Mouse (Mus musculus): Measurements from ENCODE around the gene Zfp637. TPM values are rescaled to one million over a fixed set of nuclear protein-coding genes. Genes with fewer than 3 reads are reported as not detected.

Zfp637 gene
- 10 to 100 TPM; 53.6 to 60.3 TPM for total RNA-seq (2021)
- long read RNA-seq, experiment 1, transcript Zfp637-208 (3 exons, 659 nt): minor isoform, 6 of 28 reads
- long read RNA-seq, experiment 1, transcript Zfp637-209 (3 exons, 765 nt): minor isoform, 6 of 28 reads
- long read RNA-seq, experiment 1, transcript Zfp637-210 (3 exons, 1,098 nt): major isoform, 7 of 28 reads
- long read RNA-seq, experiment 1, partial matches to known transcripts: 1 of 28 reads
- long read RNA-seq, experiment 1, other reads (novel, unspliced or antisense): 4 of 28 reads
- long read RNA-seq, experiment 2, transcript Zfp637-210 (3 exons, 1,098 nt): major isoform, 10 of 20 reads
- long read RNA-seq, experiment 2, partial matches to known transcripts: 1 of 20 reads
- long read RNA-seq, experiment 2, other reads (novel, unspliced or antisense): 2 of 20 reads

GRCm38 (mm10) chr6:117840686-117841510 is at the start of gene Zfp637:
TSS of gene Zfp637 (plus strand) at chr6:117841180.
- peak; percentile 94 to 95 for DNase-seq (ENCODE audit: extremely low spot score in 1 of 2, low spot score in 2 of 2)
- Histone ChIP-seq H3K27ac (peak within 1 kb of the TSS; percentile 97), H3K4me3 (peak within 1 kb of the TSS; percentile 89)
- TF ChIP-seq CTCF (IDR thresholded peaks at IDR 0.05): peak; percentile 47
- intact Hi-C loops (cut with DNase I): loop anchor here (1.0 to 2.0 kb wide), 3 partner anchors 22 to 66 kb away; partner anchors contain the start of gene Zfp239

DNA sequence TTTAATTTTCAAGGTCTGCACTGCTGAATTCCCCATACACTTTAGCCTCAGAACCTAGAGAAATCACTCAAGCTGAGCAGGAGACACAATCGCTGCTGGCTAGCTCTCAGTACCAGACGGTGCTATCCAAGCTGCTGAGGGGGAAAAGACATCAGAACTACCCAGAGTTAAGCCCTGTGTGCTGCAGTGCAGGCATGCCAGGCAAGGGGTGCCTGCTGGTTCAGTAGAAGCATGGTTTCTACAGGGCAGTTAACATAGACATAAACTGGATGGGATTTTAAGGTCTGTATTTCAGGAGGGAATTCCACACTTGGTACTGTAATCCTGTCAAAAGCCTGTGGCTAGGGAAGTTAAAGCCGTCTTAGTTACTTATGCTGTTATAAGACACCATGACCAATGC is 45.7 kb upstream of the Zfp637 start:
- intact Hi-C loops (cut with DNase I): no loop called here
- DNase-seq (ENCODE audit: extremely low spot score in 1 of 2, low spot score in 2 of 2): no peak
- H3K27ac ChIP-seq: no peak overlapping the region
- H3K4me3 ChIP-seq: no peak overlapping the region
- no peak for TF ChIP-seq CTCF (IDR thresholded peaks at IDR 0.05)

GRCm38 (mm10) chr6:117800824-117801223 is 40.2 kb upstream of the Zfp637 start:
- H3K27ac ChIP-seq: no peak overlapping the region
- DNase-seq (ENCODE audit: extremely low spot score in 1 of 2, low spot score in 2 of 2): no peak
- no peak overlapping the region for H3K4me3 ChIP-seq
- intact Hi-C loops (cut with DNase I): no loop called here
- TF ChIP-seq CTCF (IDR thresholded peaks at IDR 0.05): no peak

- Histone ChIP-seq H3K4me3 (no peak overlapping the region), H3K27ac (no peak overlapping the region)
- intact Hi-C loops (cut with DNase I): no loop called here
- no peak for DNase-seq (ENCODE audit: extremely low spot score in 1 of 2, low spot score in 2 of 2)
- no peak for TF ChIP-seq CTCF (IDR thresholded peaks at IDR 0.05)
Observed at GRCm38 (mm10) chr6:117801801-117802200, 39.2 kb upstream of the Zfp637 start.

DNA sequence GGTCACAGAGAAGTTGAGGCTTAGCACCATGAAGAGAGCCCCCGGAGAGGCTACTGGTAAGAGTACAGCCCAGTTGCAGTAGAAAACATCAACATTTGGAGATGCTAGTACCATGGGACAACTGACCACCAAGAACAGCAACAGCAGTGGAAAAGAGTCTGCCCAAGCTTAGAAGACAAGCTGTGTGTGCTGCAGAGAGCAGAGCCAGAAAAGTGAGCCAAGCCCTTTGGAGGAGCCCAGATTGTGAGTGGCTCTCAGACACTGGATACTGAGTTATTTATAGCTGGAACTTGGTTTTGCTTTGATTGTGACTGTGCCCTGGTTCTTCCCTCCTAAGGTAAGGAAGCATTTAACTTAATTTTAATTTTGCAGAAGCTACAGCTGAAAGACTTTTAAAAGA is 33.2 kb upstream of the Zfp637 start:
- H3K27ac ChIP-seq: no peak overlapping the region
- no peak overlapping the region for H3K4me3 ChIP-seq
- intact Hi-C loops (cut with DNase I): loop anchor here (5.0 kb wide), 1 partner anchor 40 kb away; no protein-coding TSS in a partner anchor
- DNase-seq (ENCODE audit: extremely low spot score in 1 of 2, low spot score in 2 of 2): no peak
- no peak for TF ChIP-seq CTCF (IDR thresholded peaks at IDR 0.05)

DNA sequence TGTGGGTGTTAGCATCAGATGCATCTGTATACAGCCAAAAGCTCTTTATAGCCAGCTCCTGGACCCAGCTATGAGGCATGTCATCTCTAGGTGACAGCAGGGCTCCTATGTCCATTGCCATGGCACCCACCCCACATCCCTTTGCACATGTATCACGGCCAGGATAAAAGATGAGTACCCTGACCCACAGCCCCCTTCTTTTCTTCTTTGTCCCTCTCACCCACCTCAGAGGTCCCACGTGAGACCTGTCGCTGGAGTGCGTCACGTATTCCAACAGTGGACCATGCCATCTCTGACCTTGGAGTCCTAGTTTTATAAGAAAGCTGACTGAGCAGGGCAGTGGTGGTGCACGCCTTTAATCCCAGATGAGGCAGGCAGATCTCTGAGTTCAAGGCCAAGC is 31.2 kb upstream of the Zfp637 start:
- no peak for DNase-seq (ENCODE audit: extremely low spot score in 1 of 2, low spot score in 2 of 2)
- H3K4me3 ChIP-seq: no peak overlapping the region
- H3K27ac ChIP-seq: no peak overlapping the region
- intact Hi-C loops (cut with DNase I): loop anchor here (5.0 kb wide), 1 partner anchor 43 kb away; no protein-coding TSS in a partner anchor
- TF ChIP-seq CTCF (IDR thresholded peaks at IDR 0.05): no peak

DNA sequence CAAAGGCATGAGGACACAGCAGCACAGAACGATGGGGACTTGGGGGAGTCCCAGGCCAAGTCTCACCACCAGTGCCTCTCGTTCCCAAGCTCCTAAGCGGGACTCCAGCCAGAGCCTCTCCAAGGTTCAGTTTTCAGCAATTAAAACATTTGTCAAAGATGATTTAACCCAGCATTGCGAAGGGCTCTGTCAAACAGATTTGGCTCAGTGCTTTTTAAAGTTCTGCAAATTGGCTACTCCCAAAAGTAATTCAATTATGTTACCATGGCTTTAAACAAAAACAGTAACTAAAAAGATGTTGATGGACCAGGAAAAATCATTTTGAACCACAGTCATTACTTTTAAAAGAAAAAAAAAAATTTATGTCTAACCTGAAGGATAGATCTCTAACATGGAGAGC is 30.3 kb upstream of the Zfp637 start:
- TF ChIP-seq CTCF (IDR thresholded peaks at IDR 0.05): no peak
- intact Hi-C loops (cut with DNase I): no loop called here
- Histone ChIP-seq H3K4me3 (no peak overlapping the region), H3K27ac (no peak overlapping the region)
- DNase-seq (ENCODE audit: extremely low spot score in 1 of 2, low spot score in 2 of 2): no peak

- intact Hi-C loops (cut with DNase I): no loop called here
- H3K27ac ChIP-seq: no peak overlapping the region
- TF ChIP-seq CTCF (IDR thresholded peaks at IDR 0.05): no peak
- DNase-seq (ENCODE audit: extremely low spot score in 1 of 2, low spot score in 2 of 2): no peak
- H3K4me3 ChIP-seq: no peak overlapping the region
Observed at GRCm38 (mm10) chr6:117811256-117811655, 29.7 kb upstream of the Zfp637 start.

GRCm38 (mm10) chr6:117814681-117815080 is 26.3 kb upstream of the Zfp637 start:
- no peak overlapping the region for H3K4me3 ChIP-seq
- intact Hi-C loops (cut with DNase I): no loop called here
- TF ChIP-seq CTCF (IDR thresholded peaks at IDR 0.05): no peak
- no peak for DNase-seq (ENCODE audit: extremely low spot score in 1 of 2, low spot score in 2 of 2)
- no peak overlapping the region for H3K27ac ChIP-seq

- no peak for TF ChIP-seq CTCF (IDR thresholded peaks at IDR 0.05)
- H3K4me3 ChIP-seq: no peak overlapping the region
- DNase-seq (ENCODE audit: extremely low spot score in 1 of 2, low spot score in 2 of 2): no peak
- intact Hi-C loops (cut with DNase I): no loop called here
- H3K27ac ChIP-seq: no peak overlapping the region
Observed at GRCm38 (mm10) chr6:117817108-117817541, 23.9 kb upstream of the Zfp637 start.

DNA sequence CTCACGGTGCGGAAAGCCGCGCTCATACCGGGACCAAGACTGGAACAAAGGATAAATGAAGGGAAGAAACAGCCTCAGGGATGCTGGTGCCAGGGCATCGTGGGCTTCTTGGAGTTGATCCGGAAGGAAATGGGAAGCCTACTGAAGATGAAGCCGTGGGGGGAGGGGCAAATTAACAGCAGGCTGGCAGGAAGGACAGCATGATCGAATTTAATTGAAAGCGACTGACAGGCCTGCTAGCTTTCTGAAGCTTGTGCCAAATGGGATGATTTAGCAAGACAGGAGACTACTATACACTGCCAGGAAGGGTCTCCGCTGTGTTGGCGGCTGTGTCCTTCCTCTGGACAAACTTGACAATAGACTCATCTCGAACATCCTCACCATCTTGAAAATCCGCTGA is 20.7 kb upstream of the Zfp637 start:
- Histone ChIP-seq H3K27ac (no peak overlapping the region), H3K4me3 (no peak overlapping the region)
- intact Hi-C loops (cut with DNase I): no loop called here
- DNase-seq (ENCODE audit: extremely low spot score in 1 of 2, low spot score in 2 of 2): no peak
- TF ChIP-seq CTCF (IDR thresholded peaks at IDR 0.05): no peak

- intact Hi-C loops (cut with DNase I): loop anchor here (1.0 to 5.0 kb wide), 6 partner anchors 67 to 1193 kb away; no protein-coding TSS in a partner anchor
- Histone ChIP-seq H3K4me3 (no peak overlapping the region), H3K27ac (no peak overlapping the region)
- peak; percentile 70 for TF ChIP-seq CTCF (IDR thresholded peaks at IDR 0.05)
- peak; percentile 43 to 60 for DNase-seq (ENCODE audit: extremely low spot score in 1 of 2, low spot score in 2 of 2)
Observed at GRCm38 (mm10) chr6:117825369-117825768, 15.6 kb upstream of the Zfp637 start.
